ENCODE assay signal across 8 mouse cellular contexts in genomic region chr15:31563577-31564546, GRCm38 (mm10). TPM values are rescaled to one million over a fixed set of nuclear protein-coding genes. Genes with fewer than 3 reads are reported as not detected.
DNase-seq lines count a peak whose midpoint lies in the region; ATAC-seq and TF ChIP-seq lines count a peak whose summit lies in the region.
"Had no signal": no experiment of that assay in that cellular context is flagged by ENCODE, and none has a peak within 500 bp of the region (broad histone marks: within the 10 kb centered on the region; RNA-seq: fewer than 3 reads in every experiment).

No protein-coding gene starts in this region.

- H3K36me3 ChIP-seq in midbrain, postnatal 0 days (ENCODE audit: insufficient read depth, low read length): no peaks in the 10 kb centered on the region
- H3K36me3 ChIP-seq in midbrain, embryonic 14.5 days (ENCODE audit: control insufficient read depth, insufficient read depth, low read length): no peaks in the 10 kb centered on the region
- no peaks in the 10 kb centered on the region for H3K36me3 ChIP-seq in embryonic facial prominence, embryonic 12.5 days
- no peaks in the 10 kb centered on the region for H3K36me3 ChIP-seq in forebrain, postnatal 0 days (ENCODE audit: insufficient read depth)

- no peaks in the 10 kb centered on the region for H3K27me3 ChIP-seq in midbrain, postnatal 0 days (ENCODE audit: insufficient read depth, low read length)
- H3K27me3 ChIP-seq in midbrain, embryonic 14.5 days (ENCODE audit: control insufficient read depth, insufficient read depth, low read length): no peaks in the 10 kb centered on the region
- H3K27me3 ChIP-seq in embryonic facial prominence, embryonic 12.5 days: no peaks in the 10 kb centered on the region
- H3K27me3 ChIP-seq in forebrain, postnatal 0 days (ENCODE audit: insufficient read depth, low read length): no peaks in the 10 kb centered on the region

- DNase-seq in midbrain, postnatal 0 days (ENCODE audit: low spot score): peak; percentile 15
- DNase-seq in midbrain, embryonic 14.5 days: no peak
- DNase-seq in kidney, postnatal 4 days: peak; percentile 45 to 67
- no peak for DNase-seq in right cerebral cortex, postnatal 36 days (ENCODE audit: low spot score in 2 of 2)
- DNase-seq in forebrain, postnatal 0 days: no peak
- no peak for DNase-seq in layer of hippocampus, adult 2 months (ENCODE audit: low spot score in 2 of 2)

- no peak overlapping the region for H3K9ac ChIP-seq in midbrain, postnatal 0 days (replicated peaks; ENCODE audit: low read length, poor library complexity, severe bottlenecking)
- no peak overlapping the region for H3K9ac ChIP-seq in midbrain, embryonic 14.5 days (replicated peaks; ENCODE audit: low read length)
- H3K9ac ChIP-seq in embryonic facial prominence, embryonic 12.5 days: no peak overlapping the region
- no peak overlapping the region for H3K9ac ChIP-seq in forebrain, postnatal 0 days

- no peaks in the 10 kb centered on the region for H3K9me3 ChIP-seq in midbrain, postnatal 0 days (ENCODE audit: low read length)
- no peaks in the 10 kb centered on the region for H3K9me3 ChIP-seq in midbrain, embryonic 14.5 days (ENCODE audit: control insufficient read depth, low read length)
- 0 out of 2 replicates have a peak, but pooled peaks cover 3% of the 10 kb centered on the region for H3K9me3 ChIP-seq in embryonic facial prominence, embryonic 12.5 days
- H3K9me3 ChIP-seq in forebrain, postnatal 0 days (ENCODE audit: low read length): no peaks in the 10 kb centered on the region

- no peaks in the 10 kb centered on the region for H3K4me1 ChIP-seq in midbrain, postnatal 0 days (ENCODE audit: insufficient read depth, low read length)
- no peaks in the 10 kb centered on the region for H3K4me1 ChIP-seq in midbrain, embryonic 14.5 days (ENCODE audit: control insufficient read depth, insufficient read depth, low read length)
- H3K4me1 ChIP-seq in embryonic facial prominence, embryonic 12.5 days: peaks cover 14% of the 10 kb centered on the region
- H3K4me1 ChIP-seq in forebrain, postnatal 0 days (ENCODE audit: insufficient read depth): no peaks in the 10 kb centered on the region

- no peak for ATAC-seq in midbrain, postnatal 0 days (ENCODE audit: low FRiP score)
- no peak for ATAC-seq in midbrain, embryonic 14.5 days (ENCODE audit: low FRiP score, low TSS enrichment)
- no peak for ATAC-seq in embryonic facial prominence, embryonic 12.5 days (ENCODE audit: insufficient number of reproducible peaks, insufficient read depth, low FRiP score, low TSS enrichment)
- no peak for ATAC-seq in forebrain, postnatal 0 days

- no peak for TF ChIP-seq CTCF in midbrain, postnatal 0 days (IDR thresholded peaks at IDR 0.05)
- no peak for TF ChIP-seq CTCF in forebrain, postnatal 0 days (IDR thresholded peaks at IDR 0.05; ENCODE audit: low read depth)
- no peak for TF ChIP-seq CTCF in layer of hippocampus, adult 2 months (conservative IDR thresholded peaks at IDR 0.05)

- H3K4me3 ChIP-seq in midbrain, postnatal 0 days (ENCODE audit: low read depth, low read length): no peak overlapping the region
- no peak overlapping the region for H3K4me3 ChIP-seq in midbrain, embryonic 14.5 days (replicated peaks; ENCODE audit: low read depth, low read length)
- no peak overlapping the region for H3K4me3 ChIP-seq in embryonic facial prominence, embryonic 12.5 days
- H3K4me3 ChIP-seq in forebrain, postnatal 0 days (ENCODE audit: low read depth, low read length): no peak overlapping the region
- no peak overlapping the region for H3K4me3 ChIP-seq in layer of hippocampus, adult 2 months
- H3K4me3 ChIP-seq: left cerebral cortex, adult 2 months had no signal

- H3K4me2 ChIP-seq in midbrain, postnatal 0 days (ENCODE audit: low read depth, low read length, poor library complexity, severe bottlenecking): no peak overlapping the region
- no peak overlapping the region for H3K4me2 ChIP-seq in midbrain, embryonic 14.5 days (ENCODE audit: low read length)
- peak overlapping the region; percentile 29 for H3K4me2 ChIP-seq in embryonic facial prominence, embryonic 12.5 days (replicated peaks)
- H3K4me2 ChIP-seq in forebrain, postnatal 0 days (ENCODE audit: low read depth): no peak overlapping the region

- no peak overlapping the region for H3K27ac ChIP-seq in midbrain, postnatal 0 days (ENCODE audit: low read depth, low read length)
- no peak overlapping the region for H3K27ac ChIP-seq in midbrain, embryonic 14.5 days (replicated peaks; ENCODE audit: low read depth, low read length)
- peak overlapping the region; percentile 63; the same call in 1 of the 2 replicates for H3K27ac ChIP-seq in embryonic facial prominence, embryonic 12.5 days
- H3K27ac ChIP-seq in forebrain, postnatal 0 days (ENCODE audit: low read depth, low read length): no peak overlapping the region
- H3K27ac ChIP-seq in layer of hippocampus, adult 2 months: no peak overlapping the region

- WGBS in midbrain, postnatal 0 days: 68% methylated on average over 19 of the region's 19 CpGs
- WGBS in midbrain, embryonic 14.5 days: 83% methylated on average over 19 of the region's 19 CpGs
- 45% methylated on average over 19 of the region's 19 CpGs for WGBS in embryonic facial prominence, embryonic 12.5 days
- 70% methylated on average over 19 of the region's 19 CpGs for WGBS in forebrain, postnatal 0 days

RNA-seq across cellular contexts. Expression of gene Cmbl, which starts 1.3 kb away (rescaled TPM):
- total RNA-seq in midbrain, postnatal 0 days (2014; rRNA removed): 27.5 and 34.3 TPM in 2 replicates
- 25.1 and 25.9 TPM in 2 replicates for polyA plus RNA-seq in midbrain, postnatal 0 days (2015; fragmentation: Nextera tagmentation; extraction: Ambion mirVana)
- 3.6 and 5.4 TPM in 2 replicates for polyA plus RNA-seq in midbrain, embryonic 14.5 days (2014; fragmentation: Nextera tagmentation; extraction: Ambion mirVana)
- polyA plus RNA-seq in embryonic facial prominence, embryonic 12.5 days (2016; fragmentation: Nextera tagmentation; extraction: Ambion mirVana): 2.1 and 2.2 TPM in 2 replicates
- total RNA-seq in forebrain, postnatal 0 days (2014; rRNA removed): 26.3 and 27.2 TPM in 2 replicates
- 19.9 and 20.9 TPM in 2 replicates for polyA plus RNA-seq in forebrain, postnatal 0 days (2015; fragmentation: Nextera tagmentation; extraction: Ambion mirVana)
- total RNA-seq in layer of hippocampus, adult 2 months (2021): 10 to 100 TPM; 12.7 to 12.8 TPM

RNA-seq across cellular contexts. Expression of gene March6, which starts 33.0 kb away (rescaled TPM):
- total RNA-seq in midbrain, postnatal 0 days (2014; rRNA removed): 198 and 249 TPM in 2 replicates
- 66.4 and 72.1 TPM in 2 replicates for polyA plus RNA-seq in midbrain, postnatal 0 days (2015; fragmentation: Nextera tagmentation; extraction: Ambion mirVana)
- 87.2 and 117 TPM in 2 replicates for polyA plus RNA-seq in midbrain, embryonic 14.5 days (2014; fragmentation: Nextera tagmentation; extraction: Ambion mirVana)
- 44.0 and 44.6 TPM in 2 replicates for polyA plus RNA-seq in embryonic facial prominence, embryonic 12.5 days (2016; fragmentation: Nextera tagmentation; extraction: Ambion mirVana)
- total RNA-seq in forebrain, postnatal 0 days (2014; rRNA removed): 149 and 209 TPM in 2 replicates
- 38.4 and 60.2 TPM in 2 replicates for polyA plus RNA-seq in forebrain, postnatal 0 days (2015; fragmentation: Nextera tagmentation; extraction: Ambion mirVana)
- 100 to 1,000 TPM; 186 to 194 TPM for total RNA-seq in layer of hippocampus, adult 2 months (2021)

RNA-seq across cellular contexts. Expression of gene Cct5, which starts 37.7 kb away (rescaled TPM):
- total RNA-seq in midbrain, postnatal 0 days (2014; rRNA removed): 336 and 346 TPM in 2 replicates
- polyA plus RNA-seq in midbrain, postnatal 0 days (2015; fragmentation: Nextera tagmentation; extraction: Ambion mirVana): 435 and 440 TPM in 2 replicates
- polyA plus RNA-seq in midbrain, embryonic 14.5 days (2014; fragmentation: Nextera tagmentation; extraction: Ambion mirVana): 520 and 567 TPM in 2 replicates
- polyA plus RNA-seq in embryonic facial prominence, embryonic 12.5 days (2016; fragmentation: Nextera tagmentation; extraction: Ambion mirVana): 600 and 614 TPM in 2 replicates
- 409 and 464 TPM in 2 replicates for total RNA-seq in forebrain, postnatal 0 days (2014; rRNA removed)
- polyA plus RNA-seq in forebrain, postnatal 0 days (2015; fragmentation: Nextera tagmentation; extraction: Ambion mirVana): 473 and 554 TPM in 2 replicates
- total RNA-seq in layer of hippocampus, adult 2 months (2021): 100 to 1,000 TPM; 236 to 247 TPM

RNA-seq across cellular contexts. Expression of gene Fam173b, which starts 37.8 kb away (rescaled TPM):
- total RNA-seq in midbrain, postnatal 0 days (2014; rRNA removed): 10.5 and 10.6 TPM in 2 replicates
- 6.7 and 8.0 TPM in 2 replicates for polyA plus RNA-seq in midbrain, postnatal 0 days (2015; fragmentation: Nextera tagmentation; extraction: Ambion mirVana)
- 9.5 and 10.0 TPM in 2 replicates for polyA plus RNA-seq in midbrain, embryonic 14.5 days (2014; fragmentation: Nextera tagmentation; extraction: Ambion mirVana)
- 11.9 and 12.5 TPM in 2 replicates for polyA plus RNA-seq in embryonic facial prominence, embryonic 12.5 days (2016; fragmentation: Nextera tagmentation; extraction: Ambion mirVana)
- 10.7 and 16.5 TPM in 2 replicates for total RNA-seq in forebrain, postnatal 0 days (2014; rRNA removed)
- polyA plus RNA-seq in forebrain, postnatal 0 days (2015; fragmentation: Nextera tagmentation; extraction: Ambion mirVana): 6.6 and 7.0 TPM in 2 replicates
- 10 to 100 TPM; 11.2 to 11.3 TPM for total RNA-seq in layer of hippocampus, adult 2 months (2021)

Comparison
In these comparisons a context has a peak if more than half of its experiments do, and no peak if none do; other contexts are left out.
1. DNase-seq: peak in midbrain, postnatal 0 days (single experiment) and kidney, postnatal 4 days (2 of 2); none in midbrain, embryonic 14.5 days (single experiment), right cerebral cortex, postnatal 36 days (0 of 2), forebrain, postnatal 0 days (single experiment) and layer of hippocampus, adult 2 months (0 of 2).